Mouse (Mus musculus) megakaryocyte, embryonic 14.5 days (primary cell): ENCODE measurements around the gene Nedd8.

Source experiments
- FLI1 ChIP-seq: IDR thresholded peaks from 2 replicates; pipeline ENCODE4 v1.6.1; 2012; ENCODE audit warnings: low read length, inconsistent platforms, mixed read lengths
- GATA1 ChIP-seq: IDR thresholded peaks from 3 replicates; pipeline ENCODE4 v1.6.1; 2012; ENCODE audit warnings: mixed read lengths, low read length, inconsistent platforms, borderline replicate concordance

DNA sequence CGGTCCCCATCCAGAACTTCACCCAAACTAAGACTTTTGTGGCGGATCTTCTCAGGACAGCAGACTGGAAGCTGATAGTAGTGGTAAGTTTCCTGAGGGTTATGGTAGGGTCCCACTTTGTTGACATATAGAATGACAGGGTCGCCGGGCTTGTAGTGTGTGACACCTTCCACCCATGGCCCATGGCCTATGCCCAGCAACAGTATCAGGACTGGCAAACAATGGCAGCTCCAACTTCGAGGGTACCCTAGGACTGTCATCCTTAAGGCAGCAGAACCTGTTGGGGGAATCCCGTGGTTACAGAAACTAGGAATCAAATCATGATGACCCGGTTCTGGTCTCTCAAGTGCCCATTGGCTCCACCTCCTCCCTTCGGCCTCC lies 29.3 kb downstream of the Nedd8 start:
- TF ChIP-seq GATA1 (no peak), FLI1 (no peak)
